In genomic region chrX:7421016-7421415, GRCm38 (mm10) we compare ENCODE assay signal across 7 mouse cellular contexts. TPM values are rescaled to one million over a fixed set of nuclear protein-coding genes. Genes with fewer than 3 reads are reported as not detected.
DNase-seq lines count a peak whose midpoint lies in the region; ATAC-seq lines count a peak whose summit lies in the region.

No protein-coding gene starts in this region.

- intact Hi-C loops in gastrocnemius, postnatal 14 days (cut with DNase I; ENCODE audit: low total_unique reads) = loop anchor here (10.0 kb wide), 1 partner anchor 96 kb away; no protein-coding TSS in a partner anchor
- intact Hi-C loops in left cerebral cortex, postnatal 10 days (cut with DNase I) = loop anchor here (5.0 to 10.0 kb wide), 4 partner anchors 46 to 221 kb away; partner anchors contain the start of genes Clcn5, Foxp3, Ppp1r3f and Usp27x

- no peaks in the 10 kb centered on the region for H3K9me3 ChIP-seq in intestine, embryonic 14.5 days (ENCODE audit: control insufficient read depth, low read length)
- H3K9me3 ChIP-seq in midbrain, embryonic 10.5 days (replicated peaks) = no peaks in the 10 kb centered on the region

- no peak overlapping the region for H3K9ac ChIP-seq in intestine, embryonic 14.5 days (ENCODE audit: low read length)

- no peak overlapping the region for H3K4me2 ChIP-seq in intestine, embryonic 14.5 days (ENCODE audit: low read length)

- H3K27ac ChIP-seq in intestine, embryonic 14.5 days (ENCODE audit: low read depth) = no peak overlapping the region
- H3K27ac ChIP-seq in midbrain, embryonic 10.5 days (replicated peaks) = no peak overlapping the region

- no peaks in the 10 kb centered on the region for H3K36me3 ChIP-seq in intestine, embryonic 14.5 days (ENCODE audit: control insufficient read depth, insufficient read depth, low read length)
- no peaks in the 10 kb centered on the region for H3K36me3 ChIP-seq in midbrain, embryonic 10.5 days

- H3K4me3 ChIP-seq in intestine, embryonic 14.5 days (ENCODE audit: low read depth, low read length) = no peak overlapping the region
- H3K4me3 ChIP-seq in midbrain, embryonic 10.5 days = no peak overlapping the region

- WGBS in intestine, embryonic 14.5 days = 19% methylated on average over 3 of the region's 3 CpGs
- WGBS in midbrain, embryonic 10.5 days = 41% methylated on average over 3 of the region's 3 CpGs

- no peaks in the 10 kb centered on the region for H3K4me1 ChIP-seq in intestine, embryonic 14.5 days (replicated peaks; ENCODE audit: control insufficient read depth, insufficient read depth, low read length)
- peaks cover 9% of the 10 kb centered on the region; the same call in 1 of the 2 replicates for H3K4me1 ChIP-seq in midbrain, embryonic 10.5 days

- ATAC-seq in intestine, embryonic 14.5 days (replicated peaks; ENCODE audit: low FRiP score, low TSS enrichment, low read depth) = peak; percentile 84; the same call in 1 of the 2 replicates

- DNase-seq in adrenal gland, adult (ENCODE audit: inconsistent age in 2 of 2, low spot score in 1 of 2) = peak; percentile 83 to 92
- DNase-seq in cerebellum, postnatal 36 days = peak; percentile 38 to 44
- peak; percentile 55 for DNase-seq in gastrocnemius, postnatal 14 days
- DNase-seq in intestine, embryonic 14.5 days (ENCODE audit: low spot score) = no peak
- DNase-seq in left cerebral cortex, postnatal 10 days (ENCODE audit: extremely low spot score in 1 of 2, low spot score in 2 of 2) = peak; percentile 73 to 75
- DNase-seq in midbrain, embryonic 10.5 days (ENCODE audit: low spot score) = peak; percentile 61
- peak; percentile 55 for DNase-seq in right cerebral cortex, postnatal 4 days

- no peaks in the 10 kb centered on the region for H3K27me3 ChIP-seq in intestine, embryonic 14.5 days (replicated peaks; ENCODE audit: control insufficient read depth, insufficient read depth, low read length)
- no peaks in the 10 kb centered on the region for H3K27me3 ChIP-seq in midbrain, embryonic 10.5 days (ENCODE audit: low read depth, poor library complexity, severe bottlenecking)

RNA-seq across cellular contexts. Expression of gene Usp27x, which starts 45.4 kb away (rescaled TPM):
- under 1 TPM; 0.37 to 0.66 TPM for total RNA-seq in gastrocnemius, postnatal 14 days (2021)
- 0.32 and 0.50 TPM in 2 replicates for polyA plus RNA-seq in intestine, embryonic 14.5 days (2014; fragmentation: Nextera tagmentation; extraction: Ambion mirVana)
- 10 to 100 TPM; 15.5 to 16.2 TPM for total RNA-seq in left cerebral cortex, postnatal 10 days (2021)
- 0.64 and 0.70 TPM in 2 replicates for polyA plus RNA-seq in midbrain, embryonic 10.5 days (2016; fragmentation: Nextera tagmentation; extraction: Ambion mirVana)

Comparison
In these comparisons a context has a peak if more than half of its experiments do, and no peak if none do; other contexts are left out.
1. RNA of gene Usp27x, which starts 45.4 kb away (total RNA-seq): 15.5 to 16.2 TPM in left cerebral cortex, postnatal 10 days; 0.37 to 0.66 TPM in gastrocnemius, postnatal 14 days; every median in the first group is over 4 times any median in the second.